Comparison of ENCODE assay signal across 7 mouse cellular contexts in genomic region chr16:31233541-31234339, GRCm38 (mm10). TPM values are rescaled to one million over a fixed set of nuclear protein-coding genes. Genes with fewer than 3 reads are reported as not detected.
DNase-seq lines count a peak whose midpoint lies in the region; ATAC-seq and TF ChIP-seq lines count a peak whose summit lies in the region.

No protein-coding gene starts in this region.

- H3K27ac ChIP-seq in heart, embryonic 12.5 days (ENCODE audit: poor library complexity, severe bottlenecking), result no peak overlapping the region
- no peak overlapping the region for H3K27ac ChIP-seq in kidney, embryonic 15.5 days
- H3K27ac ChIP-seq in stomach, postnatal 0 days (replicated peaks), result peak overlapping the region; percentile 61

- no peaks in the 10 kb centered on the region for H3K36me3 ChIP-seq in heart, embryonic 12.5 days
- H3K36me3 ChIP-seq in kidney, embryonic 15.5 days, result no peaks in the 10 kb centered on the region
- H3K36me3 ChIP-seq in stomach, postnatal 0 days (ENCODE audit: control insufficient read depth, insufficient read depth, low read length), result no peaks in the 10 kb centered on the region

- H3K4me1 ChIP-seq in heart, embryonic 12.5 days (replicated peaks), result peaks cover 27% of the 10 kb centered on the region
- peaks cover 23% of the 10 kb centered on the region for H3K4me1 ChIP-seq in kidney, embryonic 15.5 days
- H3K4me1 ChIP-seq in stomach, postnatal 0 days (replicated peaks; ENCODE audit: control insufficient read depth, insufficient read depth), result peaks cover 7% of the 10 kb centered on the region

- H3K4me2 ChIP-seq in heart, embryonic 12.5 days, result peak overlapping the region; percentile 69
- H3K4me2 ChIP-seq in kidney, embryonic 15.5 days, result peak overlapping the region; percentile 58
- peak overlapping the region; percentile 37 for H3K4me2 ChIP-seq in stomach, postnatal 0 days (replicated peaks; ENCODE audit: low read depth)

- TF ChIP-seq EP300 in stomach, postnatal 0 days (optimal IDR thresholded peaks at IDR 0.05), result no peak

- TF ChIP-seq CTCF in stomach, postnatal 0 days (IDR thresholded peaks at IDR 0.05; ENCODE audit: low read depth), result no peak

- H3K9me3 ChIP-seq in heart, embryonic 12.5 days (replicated peaks), result peaks cover 10% of the 10 kb centered on the region; the same call in 1 of the 2 replicates
- no peaks in the 10 kb centered on the region for H3K9me3 ChIP-seq in kidney, embryonic 15.5 days (replicated peaks)
- no peaks in the 10 kb centered on the region for H3K9me3 ChIP-seq in stomach, postnatal 0 days (ENCODE audit: control insufficient read depth, low read length)

- ATAC-seq in heart, embryonic 12.5 days (ENCODE audit: insufficient number of reproducible peaks, low FRiP score), result no peak
- 0 out of 2 replicates have a peak, but pooled peaks have one; percentile 34 for ATAC-seq in kidney, embryonic 15.5 days (replicated peaks; ENCODE audit: low FRiP score)
- ATAC-seq in monocyte, adult 5-6 weeks (replicated peaks; ENCODE audit: insufficient number of reproducible peaks, low FRiP score, low TSS enrichment, poor library complexity, severe bottlenecking), result peak; percentile 86
- peak; percentile 76 for ATAC-seq in stomach, postnatal 0 days (ENCODE audit: low FRiP score, low TSS enrichment)

- 11% methylated on average over 20 of the region's 20 CpGs for WGBS in heart, embryonic 12.5 days
- WGBS in kidney, embryonic 15.5 days, result 12% methylated on average over 20 of the region's 20 CpGs
- 8% methylated on average over 20 of the region's 20 CpGs for WGBS in stomach, postnatal 0 days

- H3K9ac ChIP-seq in heart, embryonic 12.5 days, result no peak overlapping the region
- H3K9ac ChIP-seq in kidney, embryonic 15.5 days, result no peak overlapping the region
- 0 out of 2 replicates have a peak overlapping the region, but pooled peaks have one; percentile 39 for H3K9ac ChIP-seq in stomach, postnatal 0 days (ENCODE audit: low read length)

- peak; percentile 90 for DNase-seq in adrenal gland, adult 2 months
- peak; percentile 96 for DNase-seq in fibroblast of lung, adult 2 months (ENCODE audit: low read depth)
- peak; percentile 40 for DNase-seq in liver
- peak; percentile 61 for DNase-seq in stomach, postnatal 0 days (ENCODE audit: low spot score)

- H3K27me3 ChIP-seq in heart, embryonic 12.5 days (replicated peaks), result 0 out of 2 replicates have a peak, but pooled peaks cover 3% of the 10 kb centered on the region
- no peaks in the 10 kb centered on the region for H3K27me3 ChIP-seq in kidney, embryonic 15.5 days
- no peaks in the 10 kb centered on the region for H3K27me3 ChIP-seq in stomach, postnatal 0 days (ENCODE audit: control insufficient read depth, insufficient read depth, low read length)

- peak overlapping the region; percentile 32 for H3K4me3 ChIP-seq in heart, embryonic 12.5 days
- peak overlapping the region; percentile 20 for H3K4me3 ChIP-seq in kidney, embryonic 15.5 days (replicated peaks)
- H3K4me3 ChIP-seq in stomach, postnatal 0 days (ENCODE audit: low read depth, low read length), result peak overlapping the region; percentile 23

RNA-seq across cellular contexts. Expression of gene Acap2, which starts 32.7 kb away (rescaled TPM):
- 10 to 100 TPM; 31.9 to 40.2 TPM for total RNA-seq in adrenal gland, adult 2 months (2021)
- 8.3 and 9.6 TPM in 2 replicates for polyA plus RNA-seq in adrenal gland, adult 2 months (2012; rRNA removed)
- polyA plus RNA-seq in heart, embryonic 12.5 days (2016; fragmentation: Nextera tagmentation; extraction: Ambion mirVana), result 17.0 and 18.0 TPM in 2 replicates
- 17.6 and 17.7 TPM in 2 replicates for polyA plus RNA-seq in kidney, embryonic 15.5 days (2015; fragmentation: Nextera tagmentation; extraction: Ambion mirVana)
- 89.4 to 118 TPM (median 107 TPM) in 3 replicates for total RNA-seq in monocyte, adult 5-6 weeks (2017)
- 12.9 and 14.8 TPM in 2 replicates for polyA plus RNA-seq in stomach, postnatal 0 days (2015; fragmentation: Nextera tagmentation; extraction: Ambion mirVana)

RNA-seq across cellular contexts. Expression of gene Ppp1r2, which starts 41.3 kb away (rescaled TPM):
- 10 to 100 TPM; 71.5 to 82.0 TPM for total RNA-seq in adrenal gland, adult 2 months (2021)
- polyA plus RNA-seq in adrenal gland, adult 2 months (2012; rRNA removed), result 75.9 and 81.2 TPM in 2 replicates
- 97.2 and 103 TPM in 2 replicates for polyA plus RNA-seq in heart, embryonic 12.5 days (2016; fragmentation: Nextera tagmentation; extraction: Ambion mirVana)
- polyA plus RNA-seq in kidney, embryonic 15.5 days (2015; fragmentation: Nextera tagmentation; extraction: Ambion mirVana), result 87.7 and 91.7 TPM in 2 replicates
- total RNA-seq in monocyte, adult 5-6 weeks (2017), result 79.6 to 110 TPM (median 91.3 TPM) in 3 replicates
- polyA plus RNA-seq in stomach, postnatal 0 days (2015; fragmentation: Nextera tagmentation; extraction: Ambion mirVana), result 92.8 and 99.7 TPM in 2 replicates

Comparison
In these comparisons a context has a peak if more than half of its experiments do, and no peak if none do; other contexts are left out.
1. DNase-seq: peak in every context shown above with its lines; median percentile 96 in fibroblast of lung, adult 2 months; 90 in adrenal gland, adult 2 months; 61 in stomach, postnatal 0 days; 40 in liver.